Comparison of ENCODE assay signal across 15 mouse cellular contexts in the genomic region with DNA sequence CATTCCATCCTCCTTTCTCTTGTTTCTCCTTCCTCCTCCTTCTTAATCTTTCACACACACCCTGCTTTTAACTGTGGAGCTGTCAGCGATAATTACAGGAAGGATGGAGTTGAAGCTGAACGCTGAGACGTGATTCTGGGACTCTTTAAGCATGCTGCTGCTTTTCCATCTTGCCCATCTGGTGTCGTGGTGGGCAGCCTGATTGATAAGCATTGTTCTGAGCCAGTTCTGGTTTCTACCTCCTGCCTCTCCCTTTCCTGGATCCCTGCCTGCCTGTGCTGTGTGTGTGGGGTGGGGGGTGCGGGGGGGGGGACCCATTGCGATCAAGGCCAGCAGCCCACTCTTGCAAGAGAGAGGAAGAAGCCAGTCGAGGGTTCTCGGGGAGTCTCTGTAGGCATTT.
DNase-seq lines count a peak whose midpoint lies in the region; ATAC-seq lines count a peak whose summit lies in the region.
"Had no signal": no experiment of that assay in that cellular context is flagged by ENCODE, and none has a peak within 500 bp of the region (broad histone marks: within the 10 kb centered on the region; RNA-seq: fewer than 3 reads in every experiment).

No protein-coding gene starts in this region.

- H3K27ac ChIP-seq in hindbrain, embryonic 13.5 days = peak overlapping the region; percentile 58
- H3K27ac ChIP-seq in hindbrain, embryonic 14.5 days = no peak overlapping the region
- H3K27ac ChIP-seq in neural tube, embryonic 13.5 days (replicated peaks) = peak overlapping the region; percentile 23; the same call in 1 of the 2 replicates
- H3K27ac ChIP-seq in forebrain, embryonic 16.5 days (ENCODE audit: low read length) = peak overlapping the region; percentile 78
- H3K27ac ChIP-seq: gastrocnemius, adult 2 months; liver, embryonic 12.5 days had no signal

- H3K9ac ChIP-seq in hindbrain, embryonic 13.5 days = no peak overlapping the region
- no peak overlapping the region for H3K9ac ChIP-seq in hindbrain, embryonic 14.5 days
- no peak overlapping the region for H3K9ac ChIP-seq in neural tube, embryonic 13.5 days
- no peak overlapping the region; the same call in 1 of the 2 replicates for H3K9ac ChIP-seq in forebrain, embryonic 16.5 days (replicated peaks; ENCODE audit: low read depth, low read length)
- H3K9ac ChIP-seq: liver, embryonic 12.5 days had no signal

- H3K36me3 ChIP-seq in hindbrain, embryonic 13.5 days = peaks cover 32% of the 10 kb centered on the region
- H3K36me3 ChIP-seq in hindbrain, embryonic 14.5 days (replicated peaks; ENCODE audit: control insufficient read depth, insufficient read depth) = 0 out of 2 replicates have a peak, but pooled peaks cover under 1% of the 10 kb centered on the region
- H3K36me3 ChIP-seq in neural tube, embryonic 13.5 days = peaks cover 25% of the 10 kb centered on the region
- H3K36me3 ChIP-seq in forebrain, embryonic 16.5 days (ENCODE audit: control insufficient read depth, insufficient read depth) = peaks cover 12% of the 10 kb centered on the region; the same call in 1 of the 2 replicates
- H3K36me3 ChIP-seq: G1E had no signal

- peaks cover 17% of the 10 kb centered on the region for H3K4me1 ChIP-seq in hindbrain, embryonic 13.5 days (replicated peaks)
- H3K4me1 ChIP-seq in hindbrain, embryonic 14.5 days (replicated peaks; ENCODE audit: control insufficient read depth, insufficient read depth, low read length) = no peaks in the 10 kb centered on the region
- peaks cover 10% of the 10 kb centered on the region; the same call in 1 of the 2 replicates for H3K4me1 ChIP-seq in neural tube, embryonic 13.5 days (replicated peaks)
- peaks cover 30% of the 10 kb centered on the region for H3K4me1 ChIP-seq in forebrain, embryonic 16.5 days (replicated peaks; ENCODE audit: control insufficient read depth, insufficient read depth, low read length)

- no peak overlapping the region for H3K4me3 ChIP-seq in hindbrain, embryonic 13.5 days
- H3K4me3 ChIP-seq in hindbrain, embryonic 14.5 days (replicated peaks; ENCODE audit: low read length) = no peak overlapping the region
- no peak overlapping the region for H3K4me3 ChIP-seq in neural tube, embryonic 13.5 days
- no peak overlapping the region for H3K4me3 ChIP-seq in forebrain, embryonic 16.5 days (replicated peaks; ENCODE audit: low read length)
- H3K4me3 ChIP-seq: gastrocnemius, adult 2 months; liver, embryonic 12.5 days had no signal

- ATAC-seq in hindbrain, embryonic 13.5 days (ENCODE audit: low FRiP score) = no peak
- ATAC-seq in hindbrain, embryonic 14.5 days (ENCODE audit: low FRiP score) = no peak; the same call in 1 of the 2 replicates
- no peak for ATAC-seq in neural tube, embryonic 13.5 days (ENCODE audit: low read depth)
- peak; percentile 81 for ATAC-seq in forebrain, embryonic 16.5 days
- ATAC-seq in monocyte, adult 5-6 weeks (replicated peaks; ENCODE audit: insufficient number of reproducible peaks, low FRiP score, low TSS enrichment, poor library complexity, severe bottlenecking) = no peak
- ATAC-seq: intestine, postnatal 0 days; liver, embryonic 12.5 days had no signal

- no peaks in the 10 kb centered on the region for H3K27me3 ChIP-seq in hindbrain, embryonic 13.5 days
- H3K27me3 ChIP-seq in hindbrain, embryonic 14.5 days (ENCODE audit: control insufficient read depth, insufficient read depth, low read length) = no peaks in the 10 kb centered on the region
- H3K27me3 ChIP-seq in neural tube, embryonic 13.5 days = no peaks in the 10 kb centered on the region
- no peaks in the 10 kb centered on the region for H3K27me3 ChIP-seq in forebrain, embryonic 16.5 days (replicated peaks; ENCODE audit: control insufficient read depth, insufficient read depth, low read length)
- H3K27me3 ChIP-seq: liver, embryonic 12.5 days had no signal

- no peaks in the 10 kb centered on the region for H3K9me3 ChIP-seq in hindbrain, embryonic 13.5 days
- H3K9me3 ChIP-seq in hindbrain, embryonic 14.5 days (ENCODE audit: control insufficient read depth, low read length) = no peaks in the 10 kb centered on the region
- H3K9me3 ChIP-seq in neural tube, embryonic 13.5 days = no peaks in the 10 kb centered on the region
- H3K9me3 ChIP-seq in forebrain, embryonic 16.5 days (ENCODE audit: control insufficient read depth, low read length) = no peaks in the 10 kb centered on the region
- H3K9me3 ChIP-seq: liver, embryonic 12.5 days had no signal

- WGBS in hindbrain, embryonic 13.5 days = 64% methylated on average over 8 of the region's 8 CpGs
- WGBS in hindbrain, embryonic 14.5 days = 56% methylated on average over 8 of the region's 8 CpGs
- WGBS in neural tube, embryonic 13.5 days = 66% methylated on average over 7 of the region's 8 CpGs
- 40% methylated on average over 8 of the region's 8 CpGs for WGBS in forebrain, embryonic 16.5 days

- no peak for DNase-seq in hindbrain, embryonic 14.5 days (ENCODE audit: low spot score)
- DNase-seq in neural tube, embryonic 10.5 days (ENCODE audit: extremely low spot score, low spot score) = no peak
- DNase-seq in thymus, postnatal 36 days = no peak
- DNase-seq: adrenal gland, postnatal 10 days; kidney, postnatal 14 days; lung, postnatal 10 days; retina, postnatal 1 day had no signal

- H3K4me2 ChIP-seq in hindbrain, embryonic 13.5 days = no peak overlapping the region
- H3K4me2 ChIP-seq in hindbrain, embryonic 14.5 days (replicated peaks) = no peak overlapping the region
- H3K4me2 ChIP-seq in neural tube, embryonic 13.5 days = no peak overlapping the region
- no peak overlapping the region for H3K4me2 ChIP-seq in forebrain, embryonic 16.5 days (ENCODE audit: low read length)
- H3K4me2 ChIP-seq: liver, embryonic 12.5 days had no signal
